Mouse (Mus musculus) liver, embryonic 14.5 days (tissue): ENCODE measurements around the gene Krt10.

Experiments used
- CTCF ChIP-seq: IDR thresholded peaks from 2 replicates; pipeline ENCODE4 v1.5.1; 2016; ENCODE audit warnings: antibody characterized with exemption, low read depth, control low read depth
- EP300 ChIP-seq: IDR thresholded peaks from 2 replicates; pipeline ENCODE4 v1.6.1; 2016; ENCODE audit warnings: antibody characterized with exemption, low read depth

DNA sequence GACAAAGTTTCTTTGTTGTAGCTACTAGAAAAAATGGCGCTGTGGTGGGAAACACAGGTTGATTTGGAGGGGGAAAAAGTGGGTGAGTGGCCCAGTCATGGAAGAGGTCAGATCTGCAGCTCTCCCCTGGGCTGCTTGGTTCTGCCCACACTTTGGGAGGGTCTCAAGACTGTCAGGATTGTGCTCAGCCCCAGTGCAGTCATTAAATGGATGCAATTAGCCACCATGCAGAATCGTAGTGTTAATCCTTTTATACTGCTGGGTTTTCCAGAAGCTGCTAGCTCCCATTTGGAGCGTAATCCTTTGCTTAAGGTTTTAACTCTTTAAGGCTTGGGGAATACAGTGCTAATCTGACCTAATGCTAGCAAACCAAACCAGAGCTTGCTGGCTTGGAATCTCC lies 6.9 kb upstream of the Krt10 start:
- TF ChIP-seq EP300 (no peak), CTCF (no peak)
